Mouse (Mus musculus): ENCODE results near the gene Cacng7.
"Not testable (repeated sequence)": the region's sequence is repeated elsewhere in the genome, so short reads cannot be mapped to it uniquely, and the experiment has no call there.

Cacng7 gene

DNA sequence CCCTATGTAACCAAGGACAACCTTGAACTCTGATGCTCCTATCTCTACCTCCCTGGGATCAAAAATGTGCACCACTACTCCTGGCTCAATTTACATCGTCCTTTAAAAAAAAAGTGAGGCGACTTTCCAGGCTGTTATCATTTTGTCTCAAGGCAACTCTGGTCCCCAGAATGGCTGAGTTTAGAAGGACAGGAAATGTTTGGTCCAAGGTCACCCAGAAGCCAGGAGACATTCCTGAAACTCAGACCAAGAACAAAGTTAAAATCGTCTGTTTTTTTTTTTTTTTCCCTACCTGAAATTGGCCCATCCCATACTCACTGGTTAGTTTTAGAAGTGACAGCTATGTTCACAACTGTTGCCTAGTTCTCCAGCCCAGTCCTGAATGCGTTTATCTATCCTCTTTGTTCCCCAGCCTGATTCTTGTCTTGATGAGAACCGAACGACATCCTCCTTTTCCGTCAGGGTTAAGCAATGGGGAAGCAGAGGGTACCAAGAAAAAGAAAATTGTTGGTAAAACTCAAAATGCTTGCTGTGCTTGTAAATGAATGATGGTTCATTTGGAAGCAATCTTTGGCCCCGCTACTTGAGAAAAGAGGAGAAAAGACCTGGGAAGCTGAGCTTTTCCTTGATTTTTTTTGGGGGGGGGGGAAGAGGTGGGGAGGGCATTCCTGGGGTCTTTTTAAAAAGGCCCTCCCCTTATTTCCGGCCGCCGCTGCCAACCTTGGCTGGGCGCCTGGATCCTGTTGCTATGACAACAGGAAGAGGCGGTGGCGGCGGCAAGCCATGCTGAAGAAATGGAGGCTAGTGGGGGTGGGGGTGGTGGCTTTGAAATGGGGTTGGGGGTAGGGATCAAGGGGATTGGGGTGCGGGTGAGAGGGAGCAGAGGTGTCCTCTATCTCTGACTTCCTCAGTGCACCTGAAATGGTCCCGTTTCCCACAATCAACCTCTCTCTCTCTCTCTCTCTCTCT lies 57.0 kb downstream of the Cacng7 start:
- DNase-seq (ENCODE audit: low spot score in 2 of 2) = peak; percentile 66 to 86

DNA sequence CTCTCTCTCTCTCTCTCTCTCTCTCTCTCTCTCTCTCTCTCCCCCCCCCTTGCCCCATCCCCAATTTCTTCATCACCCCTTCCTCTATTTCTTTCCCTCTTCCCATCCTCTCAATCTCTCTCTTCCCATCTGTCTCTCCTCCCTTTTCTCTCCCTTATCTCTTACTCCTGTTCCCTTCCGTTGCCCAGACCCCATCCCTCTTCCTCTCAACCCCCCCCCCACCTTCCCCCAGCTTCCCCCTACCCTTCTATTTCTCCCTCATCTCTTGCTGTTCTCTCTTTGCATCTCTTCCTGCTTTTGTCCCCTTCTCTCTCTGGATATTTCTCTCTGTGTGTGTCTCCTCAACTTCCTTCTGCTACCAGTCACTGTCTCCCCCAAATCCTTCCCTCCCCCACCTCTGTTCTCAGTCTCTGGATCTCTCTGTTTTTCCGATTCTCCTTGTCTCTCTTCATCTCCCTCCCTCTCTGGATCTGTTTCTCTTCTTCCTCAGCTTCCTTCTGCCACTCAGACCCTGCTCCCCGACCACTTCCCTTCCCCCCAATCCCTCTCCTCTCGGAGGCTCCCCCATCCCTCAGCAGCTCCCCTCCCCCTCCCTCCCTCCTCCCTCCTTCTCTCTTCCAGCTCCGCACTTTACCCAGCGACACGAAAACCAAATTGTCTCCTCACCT lies 57.8 kb downstream of the Cacng7 start, which contains the start of gene Cacng8:
Gene Cacng8 (plus strand): TSS at position 271 of the 668 bp plus-strand sequence.
- DNase-seq (ENCODE audit: low spot score in 2 of 2) = peak in 1 of 2 experiments; percentile 17

DNA sequence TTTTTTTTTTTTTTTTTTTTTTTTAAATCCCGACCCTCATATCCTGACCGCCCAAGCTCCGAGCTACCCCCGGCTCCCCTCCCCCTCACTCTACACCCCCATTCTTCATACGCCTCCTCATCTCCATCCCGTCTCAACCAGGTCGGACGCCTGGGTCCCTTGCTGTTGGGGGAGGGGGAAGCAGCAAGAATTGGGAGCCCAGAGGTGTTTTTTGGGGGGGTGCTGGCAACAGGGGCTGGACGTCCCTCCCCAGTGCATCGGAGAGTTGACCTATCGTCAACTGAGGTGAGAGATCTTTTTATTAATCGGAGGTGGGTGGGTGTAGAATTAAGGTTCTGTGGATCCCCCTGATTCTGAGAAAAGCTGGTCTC lies 58.3 kb downstream of the Cacng7 start:
- no peak for DNase-seq (ENCODE audit: low spot score in 2 of 2)

DNA sequence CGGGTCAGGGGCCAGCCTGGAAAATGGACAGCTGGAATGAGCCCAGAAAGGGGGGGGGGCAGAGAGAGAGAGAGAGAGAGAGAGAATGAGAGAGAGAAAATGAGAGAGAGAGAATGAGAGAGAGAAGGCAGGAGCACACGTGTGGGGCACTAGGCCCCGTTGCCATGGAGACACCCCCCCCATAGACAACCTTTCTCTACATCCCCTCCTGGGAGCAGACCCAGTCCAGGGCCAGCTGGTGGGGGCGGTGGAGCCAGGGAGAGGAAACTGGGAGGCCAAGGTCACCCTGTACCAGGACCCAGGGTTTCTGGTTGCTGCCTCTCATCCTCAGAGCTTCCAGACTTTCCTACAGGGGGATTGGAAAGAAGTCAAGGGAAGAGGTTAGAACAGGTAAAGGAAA lies 59.1 kb downstream of the Cacng7 start:
- peak in 1 of 2 experiments; percentile 37 for DNase-seq (ENCODE audit: low spot score in 2 of 2)

DNA sequence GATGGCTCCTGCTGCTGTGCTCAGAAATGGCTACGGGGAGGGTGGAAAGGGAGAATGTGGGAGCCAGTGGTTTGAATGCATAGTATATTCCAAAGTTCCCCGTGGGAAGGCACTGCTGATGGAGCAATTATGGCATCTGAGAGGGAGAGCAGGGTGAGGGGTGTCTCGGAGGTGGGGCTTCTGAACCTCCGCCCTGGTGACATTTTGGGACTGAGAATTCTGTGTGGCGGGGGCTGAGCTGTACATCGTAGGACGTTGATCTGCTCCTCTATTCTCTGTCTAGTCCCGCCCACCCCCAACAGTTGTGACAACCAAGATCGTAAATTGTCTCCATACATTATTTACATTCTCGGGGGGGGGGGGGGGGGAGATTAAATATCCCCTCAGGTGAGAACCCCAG lies 64.6 kb downstream of the Cacng7 start:
- DNase-seq (ENCODE audit: low spot score in 2 of 2) = no peak

DNA sequence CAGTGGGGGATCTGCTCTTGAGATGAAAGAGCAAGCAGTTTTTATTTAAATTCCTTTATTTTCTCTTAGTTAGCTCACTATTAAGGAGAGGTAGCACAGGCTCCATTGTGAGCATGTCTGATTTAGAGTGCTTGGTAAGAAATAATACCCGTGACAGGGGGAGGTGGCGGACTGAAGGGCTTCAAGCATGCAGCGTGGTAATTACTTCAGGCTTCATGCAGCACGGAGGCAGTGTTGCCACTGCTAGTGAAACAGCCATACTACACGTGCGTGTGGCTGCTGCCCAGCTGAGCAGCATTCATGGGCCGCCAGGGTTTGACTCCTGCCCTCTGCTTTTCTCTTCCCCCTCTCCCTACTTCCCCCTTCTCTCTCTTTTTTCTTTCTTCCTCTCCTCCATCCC lies 65.0 kb downstream of the Cacng7 start:
- no peak for DNase-seq (ENCODE audit: low spot score in 2 of 2)

DNA sequence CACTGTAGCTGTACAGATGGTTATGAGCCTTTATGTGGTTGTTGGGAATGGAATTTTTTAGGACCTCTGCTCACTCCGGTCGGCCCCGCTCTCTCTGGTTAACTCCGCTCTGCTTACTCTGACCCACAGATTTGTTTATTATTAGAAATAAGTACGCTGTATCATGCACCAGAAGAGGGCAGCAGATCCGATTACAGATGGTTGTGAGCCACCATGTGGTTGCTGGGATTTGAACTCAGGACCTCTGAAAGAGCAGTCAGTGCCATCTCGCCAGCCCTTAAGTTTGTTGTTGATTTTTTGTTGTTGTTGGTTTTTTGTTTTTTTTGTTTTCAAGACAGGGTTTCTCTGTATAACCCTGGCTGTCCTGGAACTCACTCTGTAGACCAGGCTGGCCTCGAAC lies 65.6 kb downstream of the Cacng7 start:
- not testable (repeated sequence) for DNase-seq (ENCODE audit: low spot score in 2 of 2)

DNA sequence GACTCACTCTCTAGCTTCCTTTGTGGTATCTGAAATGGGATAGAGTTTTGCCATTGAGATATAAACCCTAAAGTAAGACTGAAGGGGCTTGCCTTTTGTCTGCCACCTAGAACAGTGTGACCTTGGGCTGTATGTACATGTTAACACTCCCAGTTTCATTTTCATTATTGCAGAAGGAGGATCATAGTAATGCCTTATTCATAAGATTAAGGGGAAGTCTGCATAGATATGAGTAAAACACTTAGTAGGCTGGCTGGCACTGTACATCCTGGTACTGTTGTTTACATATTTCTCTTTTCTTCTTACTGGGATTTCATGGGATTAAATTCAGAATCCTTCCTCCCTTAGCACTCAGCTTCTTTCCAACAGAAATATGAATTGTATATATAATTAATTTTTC lies 67.2 kb downstream of the Cacng7 start:
- DNase-seq (ENCODE audit: low spot score in 2 of 2) = no peak

DNA sequence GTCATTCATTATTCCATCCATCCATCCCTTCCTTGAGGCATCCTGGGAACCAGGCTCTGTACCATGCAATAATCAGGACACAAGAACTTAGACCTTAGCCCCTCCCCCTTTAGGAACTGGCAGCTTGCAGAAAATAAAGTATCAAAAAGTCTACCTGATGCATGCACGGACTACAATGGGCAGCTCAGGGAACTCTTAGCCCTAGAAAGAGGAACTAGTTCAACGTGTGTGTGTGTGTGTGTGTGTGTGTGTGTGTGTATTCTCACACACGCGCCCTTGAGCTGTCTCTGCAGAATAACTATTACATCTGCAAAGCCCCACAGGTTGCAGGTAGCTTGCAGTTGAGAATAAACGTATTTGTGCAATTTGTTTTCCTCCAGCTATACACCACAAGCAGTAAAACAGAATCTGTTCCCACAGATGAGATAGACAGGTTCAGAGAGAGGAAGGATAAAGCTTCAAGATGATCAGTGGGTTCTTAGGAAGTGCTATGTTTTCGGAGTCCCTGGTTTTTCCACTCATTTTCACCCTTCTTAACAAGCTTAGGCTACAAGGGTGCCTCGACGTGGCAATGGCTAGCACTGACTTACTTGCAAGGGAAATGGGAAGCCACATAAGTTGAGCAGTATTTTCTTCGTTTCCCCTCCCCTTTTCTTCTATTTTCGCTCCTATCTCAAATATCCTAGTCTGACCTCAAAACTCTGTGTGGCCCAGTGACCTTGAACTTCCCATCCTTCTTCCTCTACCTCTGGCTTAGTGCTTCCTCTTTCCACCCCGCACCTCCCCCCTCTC lies 77.2 kb downstream of the Cacng7 start:
- DNase-seq (ENCODE audit: low spot score in 2 of 2) = no peak

DNA sequence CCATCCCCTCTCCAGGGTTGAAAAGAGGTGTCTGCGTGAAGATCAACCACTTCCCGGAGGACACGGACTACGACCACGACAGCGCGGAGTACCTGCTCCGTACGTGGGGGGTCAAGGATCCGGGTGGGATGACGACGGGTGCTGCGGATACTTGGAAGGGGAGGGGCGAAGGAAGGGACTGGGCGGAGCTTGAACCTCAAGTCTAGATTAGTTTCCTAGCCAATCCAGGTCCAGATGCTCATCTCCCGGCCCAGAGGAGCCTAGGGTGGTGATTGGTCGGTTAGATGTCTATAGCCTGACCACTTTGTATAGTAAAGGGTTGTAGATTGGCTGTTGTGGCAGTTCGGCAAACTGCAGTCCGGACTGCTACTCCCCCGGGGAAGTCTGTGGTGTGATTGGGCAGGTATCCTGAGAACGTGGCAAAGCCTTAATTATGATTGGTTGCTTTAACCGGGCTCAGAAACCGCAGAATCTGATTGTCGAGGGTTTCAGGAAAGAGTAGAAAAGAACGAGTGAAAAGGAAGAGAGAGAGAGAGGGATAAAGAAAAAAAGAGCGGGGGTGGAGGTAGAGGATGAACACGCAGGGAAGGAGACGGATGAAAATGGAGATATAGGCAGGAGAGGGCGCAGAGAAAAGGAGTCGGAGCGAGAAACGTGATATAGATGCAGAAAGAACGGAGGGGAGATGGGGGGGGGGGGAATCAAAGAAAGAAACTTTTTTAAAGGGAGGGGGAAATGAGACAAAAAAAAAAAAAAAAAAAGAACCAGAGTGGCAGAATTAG lies 78.6 kb downstream of the Cacng7 start:
- DNase-seq (ENCODE audit: low spot score in 2 of 2) = peak in 1 of 2 experiments; percentile 44

DNA sequence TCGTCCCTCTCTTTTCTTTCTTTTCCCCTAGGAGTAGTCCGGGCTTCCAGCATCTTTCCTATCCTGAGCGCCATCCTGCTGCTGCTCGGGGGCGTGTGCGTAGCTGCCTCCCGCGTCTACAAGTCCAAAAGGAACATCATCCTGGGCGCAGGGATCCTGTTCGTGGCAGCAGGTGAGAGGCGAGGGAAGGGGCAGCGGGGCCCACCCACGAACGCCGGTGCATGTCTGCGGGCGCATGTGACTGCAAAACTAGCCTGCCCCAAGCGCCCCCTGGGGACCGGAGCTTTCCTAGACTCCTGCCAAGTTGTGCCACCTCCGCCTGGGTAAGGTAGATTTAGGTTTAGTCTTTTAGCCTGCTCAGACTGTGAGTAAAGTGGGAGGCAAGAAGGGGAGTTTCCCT lies 79.3 kb downstream of the Cacng7 start:
- DNase-seq (ENCODE audit: low spot score in 2 of 2) = peak in 1 of 2 experiments; percentile 35

DNA sequence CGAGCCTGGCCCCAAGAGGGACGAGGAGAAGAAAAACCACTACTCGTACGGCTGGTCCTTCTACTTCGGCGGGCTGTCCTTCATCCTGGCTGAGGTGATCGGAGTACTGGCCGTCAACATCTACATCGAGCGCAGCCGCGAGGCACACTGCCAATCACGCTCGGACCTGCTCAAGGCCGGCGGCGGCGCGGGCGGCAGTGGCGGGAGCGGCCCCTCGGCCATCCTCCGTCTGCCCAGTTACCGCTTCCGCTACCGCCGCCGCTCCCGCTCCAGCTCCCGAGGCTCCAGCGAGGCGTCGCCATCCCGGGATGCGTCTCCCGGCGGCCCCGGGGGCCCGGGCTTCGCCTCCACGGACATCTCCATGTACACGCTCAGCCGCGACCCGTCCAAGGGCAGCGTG lies 82.1 kb downstream of the Cacng7 start:
- peak in 1 of 2 experiments; percentile 55 for DNase-seq (ENCODE audit: low spot score in 2 of 2)

DNA sequence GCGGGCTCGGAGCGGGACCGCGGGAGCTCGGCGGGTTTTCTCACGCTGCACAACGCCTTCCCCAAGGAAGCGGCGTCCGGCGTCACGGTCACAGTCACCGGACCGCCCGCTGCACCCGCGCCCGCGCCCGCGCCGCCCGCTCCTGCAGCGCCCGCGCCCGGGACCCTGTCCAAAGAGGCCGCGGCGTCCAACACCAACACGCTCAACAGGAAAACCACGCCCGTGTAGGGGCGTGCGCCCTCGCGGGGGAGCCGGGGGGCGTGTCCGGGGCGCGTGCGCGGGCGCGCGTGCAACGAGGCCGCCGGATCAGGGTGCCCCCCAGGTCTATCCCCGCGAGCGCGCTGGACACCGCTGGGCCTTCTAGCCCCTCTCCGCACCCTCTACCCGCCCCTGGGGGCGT lies 82.6 kb downstream of the Cacng7 start:
- DNase-seq (ENCODE audit: low spot score in 2 of 2) = peak in 1 of 2 experiments; percentile 30

Measured in cerebellum, postnatal 4 days (tissue).